Mouse (Mus musculus) CH12.LX (cell line): ENCODE results near the gene Il17ra.

Source experiments
- BHLHE40 ChIP-seq: IDR thresholded peaks from 2 replicates; pipeline ENCODE4 v1.6.1; 2011; ENCODE audit warnings: mild to moderate bottlenecking, low read depth, low read length, improper control_type of control experiment
- CTCF ChIP-seq, 2 experiments: IDR thresholded peaks in 1 of 2; conservative IDR thresholded peaks in 1 of 2; 2 replicates each; pipeline ENCODE4 v1.5.1; 2011 to 2012; ENCODE audit warnings: low read depth in 2 of 2, low read length in 2 of 2, improper control_type of control experiment in 1 of 2, inconsistent platforms in 1 of 2, mild to moderate bottlenecking in 1 of 2, moderate library complexity in 1 of 2
- E2F4 ChIP-seq: IDR thresholded peaks from 2 replicates; pipeline ENCODE4 v1.6.1; 2011; ENCODE audit warnings: low read depth, low read length, improper control_type of control experiment; ENCODE audit not compliant: insufficient replicate concordance
- EP300 ChIP-seq: IDR thresholded peaks from 2 replicates; pipeline ENCODE4 v1.6.1; 2011; ENCODE audit warnings: low read length, improper control_type of control experiment
- ETS1 ChIP-seq: conservative IDR thresholded peaks from 2 replicates; pipeline ENCODE4 v1.6.1; 2012; ENCODE audit warnings: low read depth, mild to moderate bottlenecking, inconsistent platforms, low read length, improper control_type of control experiment, moderate library complexity
- MAX ChIP-seq: IDR thresholded peaks from 2 replicates; pipeline ENCODE4 v1.6.1; 2011; ENCODE audit warnings: low read length, improper control_type of control experiment
- MAZ ChIP-seq: IDR thresholded peaks from 2 replicates; pipeline ENCODE4 v1.6.1; 2012; ENCODE audit warnings: low read depth, mild to moderate bottlenecking, inconsistent platforms, low read length, improper control_type of control experiment, moderate library complexity
- MEF2A ChIP-seq: IDR thresholded peaks from 2 replicates; pipeline ENCODE4 v1.6.1; 2014; ENCODE audit warnings: low read depth, mild to moderate bottlenecking, inconsistent platforms, low read length, improper control_type of control experiment, borderline replicate concordance
- PAX5 ChIP-seq: IDR thresholded peaks from 2 replicates; pipeline ENCODE4 v1.6.1; 2012; ENCODE audit warnings: low read length, inconsistent platforms, mixed read lengths
- POLR2A ChIP-seq: IDR thresholded peaks from 2 replicates; pipeline ENCODE4 v1.6.1; 2011; ENCODE audit warnings: low read depth, mild to moderate bottlenecking, improper control_type of control experiment, low read length
- USF2 ChIP-seq: conservative IDR thresholded peaks from 2 replicates; pipeline ENCODE4 v1.6.1; 2011; ENCODE audit warnings: low read depth, low read length, improper control_type of control experiment
- ZC3H11A ChIP-seq: IDR thresholded peaks from 2 replicates; pipeline ENCODE4 v1.6.1; 2012; ENCODE audit warnings: low read depth, mild to moderate bottlenecking, inconsistent platforms, low read length, improper control_type of control experiment
- ZKSCAN1 ChIP-seq: IDR thresholded peaks from 2 replicates; pipeline ENCODE4 v1.6.1; 2012; ENCODE audit warnings: low read depth, inconsistent platforms, low read length, improper control_type of control experiment, borderline replicate concordance
- ZNF384 ChIP-seq: IDR thresholded peaks from 2 replicates; pipeline ENCODE4 v1.6.1; 2012; ENCODE audit warnings: low read depth, low read length, improper control_type of control experiment, inconsistent platforms

DNA sequence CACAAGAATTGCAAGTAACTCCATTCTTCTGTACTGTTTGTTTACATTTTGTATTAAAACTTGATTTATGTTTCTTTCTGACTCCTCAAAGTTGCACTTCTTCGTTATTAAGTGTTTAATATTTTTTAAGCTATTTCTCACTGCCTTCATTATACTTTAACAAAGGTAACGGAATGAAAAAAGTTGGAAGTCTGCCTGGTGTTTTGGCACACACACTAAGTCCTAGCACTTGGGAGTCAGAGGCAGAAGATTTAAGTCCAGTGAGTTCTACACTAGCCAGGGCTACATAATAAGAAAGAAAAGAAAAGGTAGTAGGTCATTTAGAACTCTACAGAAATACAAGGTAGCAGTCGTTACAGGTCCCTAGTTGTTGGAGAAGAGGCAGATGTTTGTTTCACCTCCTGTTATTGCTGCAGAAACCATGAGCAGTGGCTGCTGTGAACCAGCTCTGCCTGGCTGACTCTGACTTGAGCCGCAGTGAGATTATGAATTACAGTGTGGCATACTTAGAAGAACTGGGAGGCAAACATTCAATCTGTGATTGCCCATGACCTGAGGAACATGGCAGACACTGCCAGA, 20.8 kb upstream of the Il17ra start:
- TF ChIP-seq USF2, result no peak
- no peak for TF ChIP-seq MAX
- no peak for TF ChIP-seq MAZ
- no peak for TF ChIP-seq PAX5
- TF ChIP-seq POLR2A, result no peak
- no peak for TF ChIP-seq ZC3H11A
- no peak for TF ChIP-seq ETS1
- no peak for TF ChIP-seq CTCF (conservative IDR thresholded peaks at IDR 0.05 in 1 of 2, IDR thresholded peaks at IDR 0.05 in 1 of 2; ENCODE audit: low read depth in 2 of 2, low read length in 2 of 2)
- no peak for TF ChIP-seq EP300
- TF ChIP-seq ZKSCAN1, result no peak
- no peak for TF ChIP-seq E2F4
- no peak for TF ChIP-seq MEF2A
- TF ChIP-seq ZNF384, result no peak
- TF ChIP-seq BHLHE40, result no peak
